Mouse (Mus musculus): ENCODE measurements at regions not wholly inside any gene's neighbourhood (a gene's known extent, or its start where the extent isn't known, plus 50 kb on each side); places are given as distances from the start of the nearest gene placed in this dataset.

DNA sequence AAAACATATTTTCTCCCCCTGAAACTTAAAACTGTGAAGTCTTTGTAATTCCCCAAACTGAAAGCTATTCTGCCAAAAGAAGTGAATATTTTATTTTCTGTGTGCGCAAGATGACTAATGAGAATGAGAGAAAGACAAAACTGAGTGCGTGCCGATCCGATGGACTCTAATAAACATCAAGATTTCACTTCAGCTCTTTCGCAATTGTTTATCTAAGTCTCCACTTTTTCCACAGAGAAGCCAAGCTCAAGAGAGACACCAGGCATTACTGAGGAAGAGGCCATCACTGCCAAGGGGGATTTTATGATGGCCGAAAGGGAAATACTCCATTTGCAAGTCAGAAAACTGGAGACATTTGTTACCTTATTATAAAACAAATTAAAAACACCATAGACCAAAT lies 55.0 kb upstream of the Uqcrfs1 start:
- DNase-seq (ENCODE audit: low read depth, low spot score), result no peak

DNA sequence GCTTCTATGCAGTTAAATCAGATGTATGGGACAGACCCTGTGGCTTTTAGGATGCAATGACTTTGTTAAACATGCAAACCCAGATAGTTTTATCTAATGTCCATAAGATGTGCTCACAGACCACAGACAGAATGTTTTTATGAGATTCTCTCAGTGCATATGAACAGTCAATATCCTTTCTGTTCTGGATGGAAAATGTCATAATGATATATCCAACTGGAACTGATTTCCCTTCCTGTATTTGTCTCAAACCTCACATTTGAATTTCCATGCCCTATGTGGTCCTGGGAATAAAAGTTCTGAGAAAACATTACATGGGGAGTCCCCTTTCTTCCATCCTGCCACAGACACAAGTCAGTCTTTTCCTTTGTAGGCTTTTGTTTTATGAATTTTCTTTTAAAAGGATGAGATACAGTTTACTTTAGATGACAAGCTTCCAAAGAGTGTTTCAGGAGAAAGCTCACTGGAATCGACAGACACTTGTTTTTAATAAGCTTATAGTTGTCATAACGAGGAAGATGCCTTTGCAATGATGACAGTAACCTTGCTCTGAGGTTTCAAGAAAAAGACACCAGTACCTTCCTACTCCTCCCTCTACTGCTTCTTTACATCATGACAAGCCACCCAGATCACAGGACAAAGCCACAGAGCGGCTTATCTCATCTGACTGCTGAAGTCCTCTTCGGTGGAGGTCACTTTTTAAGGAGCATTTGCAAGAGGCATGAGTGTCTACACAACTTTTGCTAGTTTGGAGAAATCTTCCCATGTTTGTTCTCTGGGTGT lies 55.7 kb upstream of the Uqcrfs1 start:
- DNase-seq (ENCODE audit: low read depth, low spot score), result no peak

DNA sequence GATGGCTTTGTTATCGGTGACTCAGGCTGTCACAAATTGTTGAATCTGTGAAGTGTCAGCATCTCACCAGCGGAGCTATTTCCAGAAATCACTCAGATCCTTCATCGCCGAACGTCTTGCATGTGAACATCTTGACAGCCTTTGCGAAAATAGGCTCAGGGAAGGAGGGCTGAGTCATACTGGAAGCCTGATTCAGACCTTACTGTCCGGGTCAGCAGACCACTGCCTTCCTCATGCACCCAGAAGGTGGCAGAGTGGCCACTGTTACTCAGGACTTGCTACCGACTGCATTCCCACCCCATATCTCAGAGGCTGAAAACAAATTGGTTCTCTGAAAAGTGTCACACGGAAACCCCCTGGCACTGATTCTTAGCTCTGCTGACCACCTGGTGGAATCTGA lies 55.9 kb upstream of the Dusp22 start:
- peak; percentile 85 for DNase-seq (ENCODE audit: low read depth, low spot score)

DNA sequence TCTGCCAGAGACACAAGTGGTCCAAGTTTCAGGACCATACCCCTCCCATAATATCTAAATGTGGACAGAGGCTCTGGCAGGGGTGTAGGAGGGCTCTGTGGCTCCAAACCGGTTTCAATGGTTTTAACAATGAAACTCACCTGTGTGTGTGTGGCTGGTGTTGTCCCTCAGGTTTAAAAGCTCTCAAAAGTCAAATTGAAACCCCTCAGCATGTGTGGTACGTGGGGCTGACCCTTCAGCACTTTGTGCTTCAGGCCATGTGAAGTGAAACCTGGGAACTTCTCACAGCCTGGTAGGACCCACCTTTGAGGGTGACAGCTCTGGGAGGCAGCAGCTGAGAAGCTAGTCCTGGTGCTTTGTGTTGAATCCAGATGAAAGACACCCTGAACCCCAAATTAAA lies 52.5 kb upstream of the Dusp22 start:
- DNase-seq (ENCODE audit: low read depth, low spot score), result no peak

DNA sequence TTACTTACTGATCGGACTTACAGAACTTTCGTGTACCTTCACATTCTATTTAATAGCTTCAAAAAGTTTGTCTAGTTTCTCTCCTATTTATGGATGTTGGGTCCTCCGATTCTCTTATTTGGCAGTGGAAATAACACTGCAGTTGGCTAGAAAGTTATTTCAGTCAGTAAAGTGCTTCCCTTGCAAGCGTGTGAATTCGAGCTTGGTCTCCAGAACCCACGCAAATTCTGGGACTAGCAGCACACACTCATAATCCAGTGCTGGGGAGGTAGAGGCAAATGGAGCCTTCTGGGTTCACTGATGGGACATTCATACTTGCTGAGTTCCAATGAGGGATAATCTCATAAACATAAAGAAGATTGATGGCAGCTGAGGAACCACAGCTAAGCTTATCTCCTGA lies 51.9 kb upstream of the Dusp22 start:
- DNase-seq (ENCODE audit: low read depth, low spot score), result peak; percentile 86

DNA sequence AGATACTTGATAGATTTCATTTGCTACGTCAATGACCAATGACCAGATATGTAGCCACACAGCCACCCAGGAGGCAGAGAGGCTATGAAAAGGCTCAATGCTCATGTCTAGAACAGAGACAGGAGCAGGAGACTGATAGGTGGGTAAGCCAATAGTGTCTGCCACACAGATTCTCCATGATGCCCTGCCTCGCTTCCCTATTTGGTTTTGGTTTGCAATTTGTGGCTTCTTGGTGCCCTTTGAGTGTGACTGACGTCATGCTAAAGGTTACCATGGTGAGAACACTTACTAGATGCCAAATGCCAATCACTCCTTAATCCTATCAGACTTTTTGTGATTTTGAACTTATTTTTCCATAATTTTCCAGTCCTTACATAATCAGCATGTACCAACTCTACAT lies 50.0 kb upstream of the Dusp22 start:
- no peak for DNase-seq (ENCODE audit: low read depth, low spot score)
